Mouse (Mus musculus) megakaryocyte, embryonic 14.5 days (primary cell): Measurements from ENCODE around the gene Cdc42se1.

Experiments
- FLI1 ChIP-seq: IDR thresholded peaks from 2 replicates; pipeline ENCODE4 v1.6.1; 2012; ENCODE audit warnings: low read length, inconsistent platforms, mixed read lengths
- GATA1 ChIP-seq: IDR thresholded peaks from 3 replicates; pipeline ENCODE4 v1.6.1; 2012; ENCODE audit warnings: mixed read lengths, low read length, inconsistent platforms, borderline replicate concordance

- no peak for TF ChIP-seq GATA1
- TF ChIP-seq FLI1, result no peak
Observed at GRCm38 (mm10) chr3:95213609-95213975, 14.9 kb upstream of the Cdc42se1 start.
